Mouse (Mus musculus): ENCODE data around the gene Efcab2. TPM values are rescaled to one million over a fixed set of nuclear protein-coding genes. Genes with fewer than 3 reads are reported as not detected.

Gene Efcab2
- polyA plus RNA-seq, 2 experiments, result 0.64 to 4.3 TPM

DNA sequence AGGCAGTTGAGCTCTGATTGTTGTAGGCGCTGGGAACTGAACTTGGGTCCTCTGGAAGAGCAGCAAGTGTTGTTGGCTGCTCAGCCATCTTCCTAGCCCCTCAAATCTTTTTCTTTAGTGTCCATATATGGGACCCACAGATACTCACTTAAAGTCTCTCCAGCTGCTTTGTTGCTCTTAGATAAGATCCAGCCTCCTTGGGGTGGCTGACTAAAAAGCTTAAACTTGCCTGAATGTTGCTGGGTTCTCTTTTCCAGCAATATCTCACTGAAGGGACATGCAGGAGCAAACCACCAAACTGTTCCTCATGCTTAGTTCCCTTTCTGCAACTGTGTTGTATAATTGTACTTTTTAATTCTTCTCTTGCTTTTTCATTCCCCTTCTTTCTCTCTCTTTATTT is 17.8 kb downstream of the Efcab2 start:
- no peak for ATAC-seq (ENCODE audit: insufficient read depth)
- H3K4me3 ChIP-seq (ENCODE audit: insufficient read depth in 1 of 2, low read depth in 2 of 2, low read length in 2 of 2), result no peak overlapping the region
- 89% methylated on average over 1 of the region's 1 CpGs for WGBS (ENCODE audit: insufficient replicate concordance)

DNA sequence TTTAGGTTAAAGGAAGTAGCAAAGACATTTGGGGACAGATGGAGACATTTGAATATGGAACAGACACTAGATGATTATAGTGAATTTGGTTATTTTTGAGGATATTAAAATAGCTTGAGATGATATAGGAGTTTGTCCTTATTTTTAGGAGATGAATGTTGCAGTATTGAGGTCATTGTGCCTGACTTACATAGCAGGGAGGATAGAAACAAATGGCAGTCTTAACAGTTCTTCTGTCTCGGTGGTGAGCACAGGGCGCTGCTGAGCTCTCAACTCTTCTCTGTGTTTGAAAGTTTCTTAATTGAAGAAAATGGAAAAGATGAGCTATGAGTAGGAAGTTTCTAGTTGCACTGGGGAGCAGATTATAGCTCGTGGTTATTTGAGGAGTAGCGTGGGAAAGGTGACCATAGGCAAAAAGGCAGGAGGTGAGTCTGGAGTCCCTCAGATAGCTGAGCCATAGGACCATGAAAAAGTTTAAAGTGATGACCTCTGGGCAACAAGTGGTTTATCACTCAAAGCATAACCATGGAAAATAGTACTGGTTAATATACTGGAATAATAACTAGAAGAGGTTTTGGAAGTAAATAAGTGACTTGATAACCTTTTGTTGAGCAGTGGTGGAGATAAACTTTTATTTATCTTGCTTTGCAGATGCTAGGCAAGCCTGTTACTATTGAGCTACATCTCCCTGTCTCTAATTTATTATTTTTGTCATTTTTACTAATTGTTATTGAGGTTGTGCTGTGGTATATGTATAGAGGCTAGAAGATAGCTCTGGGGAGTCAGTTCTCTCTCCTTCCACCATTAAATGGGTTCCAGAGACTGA is 25.9 kb downstream of the Efcab2 start:
- TF ChIP-seq EP300 (IDR thresholded peaks at IDR 0.05; ENCODE audit: low read depth) (no peak; the same call in 1 of the 2 replicates), CTCF (IDR thresholded peaks at IDR 0.05; ENCODE audit: low read depth) (no peak)
- peak; percentile 53; the same call in 1 of the 2 replicates for ATAC-seq (ENCODE audit: insufficient read depth)
- 47% methylated on average over 4 of the region's 4 CpGs for WGBS (ENCODE audit: insufficient replicate concordance)

More for the DNA sequence above, 17.8 kb downstream of the Efcab2 start:
- Histone ChIP-seq H3K4me2 (ENCODE audit: low read depth) (no peak overlapping the region), H3K27ac (no peak overlapping the region), H3K4me1 (replicated peaks; ENCODE audit: control insufficient read depth in 2 of 2, insufficient read depth in 2 of 2, low read length in 1 of 2) (no peaks in the 10 kb centered on the region), H3K36me3 (replicated peaks; ENCODE audit: control insufficient read depth, insufficient read depth, low read depth) (no peaks in the 10 kb centered on the region), H3K9ac (replicated peaks) (no peak overlapping the region), H3K9me3 (ENCODE audit: control insufficient read depth, low read length) (no peaks in the 10 kb centered on the region), H3K27me3 (ENCODE audit: control insufficient read depth, insufficient read depth, low read length) (no peaks in the 10 kb centered on the region)
- no peak for TF ChIP-seq CTCF (IDR thresholded peaks at IDR 0.05; ENCODE audit: low read depth)
- no peak for TF ChIP-seq EP300 (IDR thresholded peaks at IDR 0.05; ENCODE audit: low read depth)
- DNase-seq (ENCODE audit: low read depth in 3 of 3, low spot score in 3 of 3), result no peak

GRCm38 (mm10) chr1:178433619-178434018 is 27.7 kb downstream of the Efcab2 start:
- H3K9ac ChIP-seq (replicated peaks), result no peak overlapping the region
- no peak overlapping the region for H3K4me2 ChIP-seq (ENCODE audit: low read depth)
- TF ChIP-seq CTCF (IDR thresholded peaks at IDR 0.05; ENCODE audit: low read depth) (no peak), EP300 (IDR thresholded peaks at IDR 0.05; ENCODE audit: low read depth) (no peak)
- ATAC-seq (ENCODE audit: insufficient read depth), result no peak
- no peaks in the 10 kb centered on the region for H3K36me3 ChIP-seq (replicated peaks; ENCODE audit: control insufficient read depth, insufficient read depth, low read depth)
- no peak overlapping the region for H3K27ac ChIP-seq
- no peaks in the 10 kb centered on the region for H3K9me3 ChIP-seq (ENCODE audit: control insufficient read depth, low read length)
- H3K4me1 ChIP-seq (replicated peaks; ENCODE audit: control insufficient read depth in 2 of 2, insufficient read depth in 2 of 2, low read length in 1 of 2), result peaks cover 8 to 9% of the 10 kb centered on the region in 2 experiments
- no peaks in the 10 kb centered on the region for H3K27me3 ChIP-seq (ENCODE audit: control insufficient read depth, insufficient read depth, low read length)
- no peak for DNase-seq (ENCODE audit: low read depth in 3 of 3, low spot score in 3 of 3)
- WGBS (ENCODE audit: insufficient replicate concordance), result 40% methylated on average over 1 of the region's 1 CpGs
- no peak overlapping the region for H3K4me3 ChIP-seq (ENCODE audit: insufficient read depth in 1 of 2, low read depth in 2 of 2, low read length in 2 of 2)

More for the DNA sequence above, 25.9 kb downstream of the Efcab2 start:
- H3K4me3 ChIP-seq (ENCODE audit: insufficient read depth in 1 of 2, low read depth in 2 of 2, low read length in 2 of 2), result no peak overlapping the region
- no peak for DNase-seq (ENCODE audit: low read depth in 3 of 3, low spot score in 3 of 3)
- H3K9ac ChIP-seq (replicated peaks), result no peak overlapping the region
- H3K4me2 ChIP-seq (ENCODE audit: low read depth), result no peak overlapping the region
- no peaks in the 10 kb centered on the region for H3K9me3 ChIP-seq (ENCODE audit: control insufficient read depth, low read length)
- no peaks in the 10 kb centered on the region for H3K36me3 ChIP-seq (replicated peaks; ENCODE audit: control insufficient read depth, insufficient read depth, low read depth)
- H3K27me3 ChIP-seq (ENCODE audit: control insufficient read depth, insufficient read depth, low read length), result no peaks in the 10 kb centered on the region
- H3K27ac ChIP-seq, result no peak overlapping the region
- peaks cover 8 to 9% of the 10 kb centered on the region in 2 experiments for H3K4me1 ChIP-seq (replicated peaks; ENCODE audit: control insufficient read depth in 2 of 2, insufficient read depth in 2 of 2, low read length in 1 of 2)

DNA sequence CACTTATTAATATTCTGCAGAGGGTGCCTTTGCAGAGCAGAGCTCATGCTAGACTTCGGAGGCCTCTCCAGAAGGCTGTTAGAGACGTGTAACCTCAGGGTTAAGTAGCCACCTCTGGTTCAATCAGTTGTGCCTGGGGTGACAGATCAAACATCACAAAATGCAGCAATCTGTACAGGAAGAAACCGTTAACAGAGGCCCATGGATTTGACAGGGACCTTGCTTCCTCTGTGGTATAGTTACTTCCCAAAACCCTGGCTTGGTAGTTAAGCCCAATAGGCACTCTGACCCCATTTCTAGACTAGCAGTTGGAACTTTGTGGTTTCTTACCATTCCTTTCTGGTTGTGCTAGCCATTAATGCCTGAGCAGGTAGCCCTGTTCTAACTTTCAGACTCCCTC is 38.5 kb downstream of the Efcab2 start:
- WGBS (ENCODE audit: insufficient replicate concordance), result 28% methylated on average over 3 of the region's 3 CpGs
- peaks cover 11 to 24% of the 10 kb centered on the region in 2 experiments for H3K4me1 ChIP-seq (replicated peaks; ENCODE audit: control insufficient read depth in 2 of 2, insufficient read depth in 2 of 2, low read length in 1 of 2)
- H3K27me3 ChIP-seq (ENCODE audit: control insufficient read depth, insufficient read depth, low read length), result no peaks in the 10 kb centered on the region
- H3K9ac ChIP-seq (replicated peaks), result no peak overlapping the region
- no peaks in the 10 kb centered on the region for H3K36me3 ChIP-seq (replicated peaks; ENCODE audit: control insufficient read depth, insufficient read depth, low read depth)
- no peak for DNase-seq (ENCODE audit: low read depth in 3 of 3, low spot score in 3 of 3)
- H3K9me3 ChIP-seq (ENCODE audit: control insufficient read depth, low read length), result no peaks in the 10 kb centered on the region
- H3K4me2 ChIP-seq (ENCODE audit: low read depth), result no peak overlapping the region
- TF ChIP-seq EP300 (IDR thresholded peaks at IDR 0.05; ENCODE audit: low read depth) (no peak), CTCF (IDR thresholded peaks at IDR 0.05; ENCODE audit: low read depth) (no peak)
- no peak overlapping the region for H3K4me3 ChIP-seq (ENCODE audit: insufficient read depth in 1 of 2, low read depth in 2 of 2, low read length in 2 of 2)
- no peak overlapping the region for H3K27ac ChIP-seq
- no peak for ATAC-seq (ENCODE audit: insufficient read depth)

DNA sequence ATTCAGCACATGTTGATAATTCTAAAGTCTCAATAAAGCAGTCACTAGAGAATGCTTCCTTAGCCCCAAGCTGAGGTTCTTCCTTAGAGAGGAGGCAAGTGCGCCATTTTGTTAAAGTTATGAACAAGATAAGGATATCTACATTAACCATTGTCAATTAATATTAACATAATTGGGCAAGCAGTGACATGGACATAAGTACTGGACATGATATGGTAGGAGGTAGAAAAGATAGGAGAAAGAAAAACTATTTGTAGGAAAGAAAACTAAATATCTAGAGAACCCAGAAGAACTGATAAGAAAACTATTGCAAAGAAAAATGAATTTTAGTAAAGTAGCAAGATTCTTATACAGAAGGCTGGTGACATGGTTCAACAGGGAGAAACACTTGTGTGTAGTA is 41.2 kb downstream of the Efcab2 start:
- ATAC-seq (ENCODE audit: insufficient read depth), result peak; percentile 38; the same call in 1 of the 2 replicates

More for the DNA sequence above, 41.2 kb downstream of the Efcab2 start:
- no peak for TF ChIP-seq CTCF (IDR thresholded peaks at IDR 0.05; ENCODE audit: low read depth)
- TF ChIP-seq EP300 (IDR thresholded peaks at IDR 0.05; ENCODE audit: low read depth), result peak; percentile 61
- Histone ChIP-seq H3K9ac (replicated peaks) (no peak overlapping the region), H3K4me1 (replicated peaks; ENCODE audit: control insufficient read depth in 2 of 2, insufficient read depth in 2 of 2, low read length in 1 of 2) (peaks cover 11 to 24% of the 10 kb centered on the region in 2 experiments), H3K4me3 (ENCODE audit: insufficient read depth in 1 of 2, low read depth in 2 of 2, low read length in 2 of 2) (no peak overlapping the region), H3K27ac (no peak overlapping the region), H3K36me3 (replicated peaks; ENCODE audit: control insufficient read depth, insufficient read depth, low read depth) (no peaks in the 10 kb centered on the region), H3K27me3 (ENCODE audit: control insufficient read depth, insufficient read depth, low read length) (no peaks in the 10 kb centered on the region), H3K4me2 (ENCODE audit: low read depth) (no peak overlapping the region), H3K9me3 (ENCODE audit: control insufficient read depth, low read length) (no peaks in the 10 kb centered on the region)
- WGBS (ENCODE audit: insufficient replicate concordance), result 30% methylated on average over 1 of the region's 1 CpGs
- DNase-seq (ENCODE audit: low read depth in 3 of 3, low spot score in 3 of 3), result no peak
